Mouse (Mus musculus): ENCODE data around the gene Mrgbp. TPM values are rescaled to one million over a fixed set of nuclear protein-coding genes. Genes with fewer than 3 reads are reported as not detected.
A peak's percentile ranks its signal among the peaks of the same experiment; 100 is the strongest.

Gene Mrgbp
- polyA plus RNA-seq, 1 experiment from 2014 or later = 52.4 TPM

DNA sequence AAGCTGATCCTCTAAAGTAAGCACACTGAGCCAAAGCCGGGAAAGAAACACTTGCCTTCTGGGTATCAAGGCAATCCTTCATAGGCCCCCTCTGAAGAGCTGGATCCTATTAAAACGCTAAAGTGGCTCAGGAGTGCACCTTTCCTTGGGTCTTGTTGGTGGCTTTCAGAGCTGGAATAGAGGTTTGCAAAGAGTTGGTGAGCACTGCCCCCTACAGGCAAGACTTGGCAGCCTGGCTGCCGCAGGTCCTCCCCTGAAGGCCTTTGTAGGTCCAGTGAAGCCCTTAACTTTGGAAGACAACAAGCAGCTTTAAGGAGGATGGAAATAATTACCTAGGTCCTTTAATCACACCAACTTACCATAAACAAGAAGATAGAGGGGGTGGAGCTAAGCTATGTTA lies 2.4 kb upstream of the Mrgbp start:
- Histone ChIP-seq H3K27ac (ENCODE audit: low read depth, low read length) (no peak overlapping the region), H3K27me3 (replicated peaks; ENCODE audit: control insufficient read depth, insufficient read depth, low read length) (no peaks in the 10 kb centered on the region), H3K4me3 (ENCODE audit: low read depth, low read length) (no peak overlapping the region), H3K36me3 (ENCODE audit: control insufficient read depth, insufficient read depth, low read length) (no peaks in the 10 kb centered on the region), H3K9me3 (replicated peaks; ENCODE audit: control insufficient read depth, low read length) (no peaks in the 10 kb centered on the region), H3K9ac (ENCODE audit: low read length) (no peak overlapping the region), H3K4me2 (ENCODE audit: low read length) (no peak overlapping the region), H3K4me1 (ENCODE audit: control insufficient read depth, insufficient read depth, low read length) (peaks cover 7% of the 10 kb centered on the region)
- DNase-seq (ENCODE audit: low spot score) (peak; percentile 87), ATAC-seq (peak; percentile 15; the same call in 1 of the 2 replicates)
- WGBS = 6% methylated on average over 3 of the region's 3 CpGs

DNA sequence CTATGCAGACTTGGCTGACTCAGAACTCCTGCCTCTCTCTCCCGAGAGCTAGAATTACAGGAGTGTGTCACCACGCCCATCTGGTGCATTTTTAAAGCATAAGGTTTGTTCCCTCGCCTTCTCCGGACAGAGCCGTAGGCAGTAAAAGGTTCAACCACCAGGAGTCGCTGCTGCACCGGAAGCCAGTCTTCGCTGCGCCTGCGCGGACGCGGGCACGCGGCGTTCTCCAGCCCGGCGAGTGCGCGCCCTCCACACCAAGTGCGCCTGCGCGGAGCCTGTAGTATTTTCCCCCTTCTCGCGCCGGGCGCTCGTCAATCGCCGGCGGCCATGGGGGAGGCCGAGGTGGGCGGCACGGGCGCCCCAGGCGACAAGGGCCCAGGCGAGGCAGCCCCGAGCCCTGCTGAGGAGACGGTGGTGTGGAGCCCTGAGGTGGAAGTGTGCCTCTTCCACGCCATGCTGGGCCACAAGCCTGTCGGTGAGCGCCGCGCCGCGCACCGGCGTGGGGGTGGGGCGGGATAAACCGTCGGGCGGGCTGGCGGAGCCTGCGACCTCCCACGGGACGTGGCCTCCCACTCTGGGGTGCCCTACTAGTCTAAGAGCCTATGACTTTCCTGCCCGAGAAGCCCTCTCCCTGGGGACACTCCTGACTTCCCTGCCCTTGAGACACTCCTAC lies 1.5 kb downstream of the Mrgbp start:
- Histone ChIP-seq H3K9me3 (replicated peaks; ENCODE audit: control insufficient read depth, low read length) (no peaks in the 10 kb centered on the region), H3K36me3 (ENCODE audit: control insufficient read depth, insufficient read depth, low read length) (peaks cover 27% of the 10 kb centered on the region), H3K27ac (ENCODE audit: low read depth, low read length) (peak overlapping the region; percentile 77), H3K4me3 (ENCODE audit: low read depth, low read length) (peak overlapping the region; percentile 80), H3K4me2 (ENCODE audit: low read length) (peak overlapping the region; percentile 65), H3K4me1 (ENCODE audit: control insufficient read depth, insufficient read depth, low read length) (peaks cover 11% of the 10 kb centered on the region), H3K9ac (ENCODE audit: low read length) (peak overlapping the region; percentile 96), H3K27me3 (replicated peaks; ENCODE audit: control insufficient read depth, insufficient read depth, low read length) (no peaks in the 10 kb centered on the region)
- peak; percentile 83 for ATAC-seq
- DNase-seq (ENCODE audit: low spot score) = peak; percentile 97
- WGBS = under 1% methylated on average over 52 of the region's 57 CpGs

DNA sequence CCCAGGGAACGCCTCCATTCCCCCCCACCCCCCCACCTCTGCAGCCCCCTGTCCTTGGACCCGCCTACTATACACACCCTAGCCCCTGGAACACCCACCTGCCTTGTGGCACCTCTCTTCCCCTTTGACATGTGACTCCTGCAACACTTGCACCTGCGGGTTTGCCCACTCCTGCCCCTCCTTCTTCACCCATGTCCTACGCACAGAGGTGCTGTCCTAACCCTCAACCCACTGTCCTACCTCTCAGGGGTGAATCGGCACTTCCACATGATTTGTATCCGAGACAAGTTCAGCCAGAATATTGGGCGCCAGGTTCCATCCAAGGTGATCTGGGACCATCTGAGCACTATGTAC lies 2.0 kb downstream of the Mrgbp start:
- 29% methylated on average over 7 of the region's 7 CpGs for WGBS
- peak overlapping the region; percentile 96 for H3K9ac ChIP-seq (ENCODE audit: low read length)
- H3K4me3 ChIP-seq (ENCODE audit: low read depth, low read length) = peak overlapping the region; percentile 80
- peak overlapping the region; percentile 65 for H3K4me2 ChIP-seq (ENCODE audit: low read length)
- peaks cover 11% of the 10 kb centered on the region for H3K4me1 ChIP-seq (ENCODE audit: control insufficient read depth, insufficient read depth, low read length)
- H3K9me3 ChIP-seq (replicated peaks; ENCODE audit: control insufficient read depth, low read length) = no peaks in the 10 kb centered on the region
- peaks cover 27% of the 10 kb centered on the region for H3K36me3 ChIP-seq (ENCODE audit: control insufficient read depth, insufficient read depth, low read length)
- no peak for DNase-seq (ENCODE audit: low spot score)
- no peaks in the 10 kb centered on the region for H3K27me3 ChIP-seq (replicated peaks; ENCODE audit: control insufficient read depth, insufficient read depth, low read length)
- no peak; the same call in 1 of the 2 replicates for ATAC-seq
- peak overlapping the region; percentile 77; the same call in 1 of the 2 replicates for H3K27ac ChIP-seq (ENCODE audit: low read depth, low read length)

DNA sequence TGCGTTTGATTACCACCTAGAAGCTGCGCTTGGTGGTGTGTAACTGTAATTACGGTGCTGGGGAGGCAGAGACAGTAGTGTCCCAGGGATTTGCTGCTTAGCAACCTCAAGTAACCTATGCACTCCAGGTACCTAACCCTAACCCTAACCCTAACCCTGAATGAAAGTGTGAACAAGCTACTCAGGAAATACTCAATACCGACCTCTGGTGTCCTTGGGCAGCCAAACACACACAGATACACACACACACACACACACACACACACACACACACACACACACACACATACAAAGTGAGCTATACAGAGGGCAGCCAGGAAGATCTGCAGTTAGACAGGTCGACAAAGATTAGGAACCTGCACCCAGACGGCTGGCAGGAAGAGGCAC lies 7.6 kb downstream of the Mrgbp start:
- Histone ChIP-seq H3K27me3 (replicated peaks; ENCODE audit: control insufficient read depth, insufficient read depth, low read length) (no peaks in the 10 kb centered on the region), H3K4me1 (ENCODE audit: control insufficient read depth, insufficient read depth, low read length) (peaks cover 13% of the 10 kb centered on the region), H3K4me2 (ENCODE audit: low read length) (peak overlapping the region; percentile 85), H3K9me3 (replicated peaks; ENCODE audit: control insufficient read depth, low read length) (no peaks in the 10 kb centered on the region), H3K36me3 (ENCODE audit: control insufficient read depth, insufficient read depth, low read length) (peaks cover 58% of the 10 kb centered on the region), H3K4me3 (ENCODE audit: low read depth, low read length) (peak overlapping the region; percentile 90), H3K27ac (ENCODE audit: low read depth, low read length) (peak overlapping the region; percentile 92), H3K9ac (ENCODE audit: low read length) (peak overlapping the region; percentile 94)
- 48% methylated on average over 6 of the region's 6 CpGs for WGBS
- ATAC-seq (no peak; the same call in 1 of the 2 replicates), DNase-seq (ENCODE audit: low spot score) (no peak)

DNA sequence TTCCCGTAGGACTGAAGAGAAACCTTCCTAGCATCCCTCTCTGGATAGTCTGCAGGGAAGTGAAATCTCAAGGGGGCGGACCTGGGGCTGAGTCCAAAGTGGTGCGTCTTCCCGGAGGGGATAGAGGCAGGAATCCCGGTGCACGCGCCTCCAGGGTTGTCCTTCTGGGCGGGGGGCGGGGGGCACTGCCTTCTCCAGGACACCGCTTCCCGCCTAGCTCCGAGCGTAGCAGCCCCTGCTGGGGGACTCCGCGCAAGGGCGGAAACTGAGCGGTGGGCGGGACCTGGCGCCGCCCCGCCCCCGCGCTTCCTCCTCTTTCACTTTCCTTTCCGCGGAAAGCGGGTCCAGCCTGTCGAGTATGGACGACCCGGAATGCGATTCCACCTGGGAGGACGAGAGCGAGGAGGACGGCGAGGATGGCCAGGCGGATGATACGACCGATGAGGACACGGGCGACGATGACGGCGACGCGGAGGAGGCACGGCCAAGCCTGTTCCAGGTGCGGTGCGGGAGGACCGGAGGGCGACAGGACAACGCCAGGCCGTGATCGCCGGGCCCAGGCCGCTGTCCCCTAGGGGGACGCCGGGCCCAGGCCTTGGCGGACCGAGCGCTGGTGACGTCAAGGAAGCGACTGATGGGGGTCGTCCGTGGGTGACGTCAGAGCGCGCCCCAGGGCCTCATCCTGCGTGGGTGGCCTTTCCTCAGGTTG lies 8.2 kb downstream of the Mrgbp start, which contains the start of gene Ogfr:
TSS of gene Ogfr (plus strand) at position 123 of the 709 bp plus-strand sequence.
- peak; percentile 94 for ATAC-seq
- H3K4me3 ChIP-seq (ENCODE audit: low read depth, low read length) = peak within 1 kb of the TSS; percentile 90
- H3K27me3 ChIP-seq (replicated peaks; ENCODE audit: control insufficient read depth, insufficient read depth, low read length) = no peaks in the 10 kb centered on the region
- H3K9me3 ChIP-seq (replicated peaks; ENCODE audit: control insufficient read depth, low read length) = no peaks in the 10 kb centered on the region
- H3K27ac ChIP-seq (ENCODE audit: low read depth, low read length) = peak within 1 kb of the TSS; percentile 92
- H3K4me2 ChIP-seq (ENCODE audit: low read length) = peak within 1 kb of the TSS; percentile 85
- H3K9ac ChIP-seq (ENCODE audit: low read length) = peak within 1 kb of the TSS; percentile 94
- DNase-seq (ENCODE audit: low spot score) = peak; percentile 89
- peaks cover 9% of the 10 kb centered on the region for H3K4me1 ChIP-seq (ENCODE audit: control insufficient read depth, insufficient read depth, low read length)
- peaks cover 63% of the 10 kb centered on the region for H3K36me3 ChIP-seq (ENCODE audit: control insufficient read depth, insufficient read depth, low read length)
- under 1% methylated on average over 64 of the region's 67 CpGs for WGBS

DNA sequence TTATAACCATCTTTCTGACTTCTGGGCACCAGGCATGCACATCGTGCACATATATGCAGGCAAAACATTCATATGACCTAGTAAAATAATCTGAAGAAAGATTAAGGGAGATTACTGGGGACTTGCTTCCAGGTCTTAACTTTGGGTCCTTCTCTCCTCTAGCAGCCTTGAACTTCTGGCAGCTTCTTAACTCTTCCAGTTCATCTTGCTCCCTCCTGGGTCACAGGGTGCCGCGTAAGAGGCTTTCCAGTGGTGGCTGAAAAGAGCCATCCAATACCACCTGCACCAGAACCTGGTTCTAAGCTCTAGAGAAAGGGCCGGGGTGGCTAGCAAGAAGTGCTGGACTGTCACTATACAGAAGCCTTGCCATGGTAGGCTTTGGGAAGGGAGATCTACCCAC lies 16.4 kb downstream of the Mrgbp start, which contains the start of gene Col9a3:
TSS of gene Col9a3 (plus strand) at position 301 of the 400 bp plus-strand sequence.
- 51% methylated on average over 4 of the region's 4 CpGs for WGBS
- Histone ChIP-seq H3K4me3 (ENCODE audit: low read depth, low read length) (peak within 1 kb of the TSS; percentile 32), H3K4me2 (ENCODE audit: low read length) (peak within 1 kb of the TSS; percentile 62), H3K36me3 (ENCODE audit: control insufficient read depth, insufficient read depth, low read length) (peaks cover 34% of the 10 kb centered on the region), H3K27me3 (replicated peaks; ENCODE audit: control insufficient read depth, insufficient read depth, low read length) (peaks cover 8% of the 10 kb centered on the region; the same call in 1 of the 2 replicates), H3K27ac (ENCODE audit: low read depth, low read length) (peak within 1 kb of the TSS; percentile 18; the same call in 1 of the 2 replicates), H3K9ac (ENCODE audit: low read length) (peak within 1 kb of the TSS; percentile 66), H3K4me1 (ENCODE audit: control insufficient read depth, insufficient read depth, low read length) (peaks cover 11% of the 10 kb centered on the region), H3K9me3 (replicated peaks; ENCODE audit: control insufficient read depth, low read length) (no peaks in the 10 kb centered on the region)
- DNase-seq (ENCODE audit: low spot score) (no peak), ATAC-seq (no peak)

DNA sequence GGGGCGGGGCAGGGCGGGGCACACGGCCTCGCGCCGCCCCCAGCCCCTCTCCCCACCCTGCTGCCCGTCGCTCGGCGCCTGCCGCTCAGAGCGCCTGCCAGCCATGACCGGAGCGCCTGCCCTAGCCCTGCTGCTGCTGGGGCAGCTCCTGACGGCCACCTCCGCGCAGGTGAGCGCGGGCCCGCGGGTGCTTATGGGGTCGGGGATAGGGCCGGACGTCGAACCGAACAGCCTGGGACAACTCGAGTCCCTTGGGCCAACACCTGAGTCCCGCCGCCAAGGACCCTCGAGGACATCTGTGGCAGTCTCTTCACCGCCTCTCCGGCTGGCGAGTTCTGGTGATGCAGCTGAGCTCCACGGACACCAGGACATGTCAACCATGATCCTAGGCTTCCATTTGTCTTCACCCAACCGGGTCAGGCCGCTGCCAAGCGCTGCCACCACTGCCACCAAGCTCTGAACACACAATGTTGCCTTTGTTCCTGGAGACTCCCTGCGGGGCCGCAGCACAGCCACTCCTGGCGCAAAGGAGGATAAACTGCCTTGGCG lies 17.1 kb downstream of the Mrgbp start:
- peak overlapping the region; percentile 62 for H3K4me2 ChIP-seq (ENCODE audit: low read length)
- peaks cover 11% of the 10 kb centered on the region for H3K4me1 ChIP-seq (ENCODE audit: control insufficient read depth, insufficient read depth, low read length)
- H3K27ac ChIP-seq (ENCODE audit: low read depth, low read length) = peak overlapping the region; percentile 18; the same call in 1 of the 2 replicates
- 1% methylated on average over 41 of the region's 41 CpGs for WGBS
- no peaks in the 10 kb centered on the region for H3K9me3 ChIP-seq (replicated peaks; ENCODE audit: control insufficient read depth, low read length)
- H3K4me3 ChIP-seq (ENCODE audit: low read depth, low read length) = peak overlapping the region; percentile 32
- peaks cover 8% of the 10 kb centered on the region; the same call in 1 of the 2 replicates for H3K27me3 ChIP-seq (replicated peaks; ENCODE audit: control insufficient read depth, insufficient read depth, low read length)
- H3K9ac ChIP-seq (ENCODE audit: low read length) = peak overlapping the region; percentile 66
- ATAC-seq (peak; percentile 59), DNase-seq (ENCODE audit: low spot score) (peak; percentile 67)
- H3K36me3 ChIP-seq (ENCODE audit: control insufficient read depth, insufficient read depth, low read length) = peaks cover 27% of the 10 kb centered on the region

DNA sequence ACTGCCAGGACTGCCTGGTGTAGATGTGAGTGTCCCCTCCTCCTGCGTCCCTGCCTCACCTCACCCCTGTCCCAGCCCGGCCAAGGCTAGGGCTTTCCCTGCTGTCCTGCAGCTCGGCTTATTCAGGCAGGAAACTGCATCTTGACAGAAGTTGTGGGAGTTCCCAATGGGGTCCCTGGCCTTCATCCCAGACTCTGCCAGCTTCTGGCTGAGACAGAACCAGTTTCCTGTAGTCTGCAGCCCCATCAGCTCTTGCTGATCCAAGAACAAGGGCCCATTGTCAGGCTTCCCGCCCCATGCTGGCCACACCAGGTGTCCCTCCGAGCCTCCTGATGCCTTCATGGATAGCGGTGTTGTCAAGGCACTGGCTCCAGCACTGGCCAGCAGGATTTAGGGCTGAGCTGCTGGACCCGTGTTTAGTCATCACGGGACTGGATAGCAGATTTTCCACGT lies 19.5 kb downstream of the Mrgbp start:
- ATAC-seq = peak; percentile 27

More for the DNA sequence above, 19.5 kb downstream of the Mrgbp start:
- Histone ChIP-seq H3K4me1 (ENCODE audit: control insufficient read depth, insufficient read depth, low read length) (peaks cover 11% of the 10 kb centered on the region), H3K27me3 (replicated peaks; ENCODE audit: control insufficient read depth, insufficient read depth, low read length) (peaks cover 8% of the 10 kb centered on the region; the same call in 1 of the 2 replicates), H3K4me2 (ENCODE audit: low read length) (no peak overlapping the region), H3K4me3 (ENCODE audit: low read depth, low read length) (no peak overlapping the region), H3K9ac (ENCODE audit: low read length) (no peak overlapping the region; the same call in 1 of the 2 replicates), H3K36me3 (ENCODE audit: control insufficient read depth, insufficient read depth, low read length) (peaks cover 3% of the 10 kb centered on the region), H3K9me3 (replicated peaks; ENCODE audit: control insufficient read depth, low read length) (no peaks in the 10 kb centered on the region), H3K27ac (ENCODE audit: low read depth, low read length) (0 out of 2 replicates have a peak overlapping the region, but pooled peaks have one; percentile 14)
- WGBS = 8% methylated on average over 9 of the region's 9 CpGs
- DNase-seq (ENCODE audit: low spot score) = peak; percentile 78

Measured in forebrain, embryonic 14.5 days (tissue).